Mouse (Mus musculus) frontal cortex, adult 2 months (tissue): Measurements from ENCODE around the gene Baz1b. TPM values are rescaled to one million over a fixed set of nuclear protein-coding genes. Genes with fewer than 3 reads are reported as not detected.

Experiments
- DNase-seq, 2 experiments: peaks; one replicate each; pipeline ENCODE4 v3.0.0; 2022; ENCODE audit warnings: low spot score in 1 of 2; ENCODE audit errors: extremely low spot score in 1 of 2
- polyA plus RNA-seq: library from polyadenylated mRNA; depleted of rRNA; stranded (reverse); fragments of >200 nt; gene quantifications from 2 replicates; pipeline ENCODE4 v1.2.3, GENCODE M21; 2012; rRNA removed

Baz1b gene
- polyA plus RNA-seq, result 62.8 and 64.8 TPM in 2 replicates

GRCm38 (mm10) chr5:135186621-135187348 lies at the start of gene Baz1b:
Gene Baz1b (plus strand): TSS chr5:135187264.
- peak; percentile 97 to 98 for DNase-seq

DNA sequence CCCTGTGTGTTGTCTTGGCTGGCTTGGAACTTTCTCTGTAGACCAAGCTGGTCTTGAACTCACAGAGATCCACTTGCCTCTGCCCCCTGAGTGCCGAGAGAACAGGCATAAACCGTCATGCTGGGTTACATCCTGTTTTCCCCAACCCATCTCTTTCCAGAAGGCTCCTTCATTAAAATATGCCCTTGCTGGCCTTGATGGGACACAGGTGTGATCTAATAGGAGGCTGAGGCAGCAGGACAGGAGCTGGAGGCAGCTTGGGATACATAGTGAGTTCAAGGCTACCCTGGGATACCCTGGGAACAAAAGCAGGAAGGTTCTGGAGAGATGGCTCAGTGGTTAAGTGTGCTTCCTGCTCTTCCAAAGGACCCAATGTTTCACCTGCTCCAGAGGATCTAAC lies 47.2 kb upstream of the Baz1b start:
- DNase-seq, result no peak

DNA sequence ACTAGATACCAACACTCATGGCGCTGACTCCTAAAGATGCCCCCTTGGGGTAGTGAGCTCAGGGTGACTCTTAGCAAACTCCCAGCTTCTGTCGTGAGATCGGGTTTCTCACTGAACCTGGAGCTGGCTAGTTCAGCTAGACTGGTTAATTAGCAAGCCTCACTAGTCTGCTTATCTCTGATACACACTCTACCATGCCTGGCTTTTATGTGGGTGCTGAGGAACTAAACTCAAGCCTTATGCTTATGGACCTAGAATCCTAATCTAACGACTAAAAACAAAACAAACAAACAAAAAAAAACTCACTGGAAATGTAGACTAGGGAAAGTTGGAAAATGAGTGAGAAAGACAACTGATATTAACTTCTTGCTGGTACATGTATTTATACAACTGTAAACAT lies 42.6 kb upstream of the Baz1b start:
- DNase-seq, result no peak

DNA sequence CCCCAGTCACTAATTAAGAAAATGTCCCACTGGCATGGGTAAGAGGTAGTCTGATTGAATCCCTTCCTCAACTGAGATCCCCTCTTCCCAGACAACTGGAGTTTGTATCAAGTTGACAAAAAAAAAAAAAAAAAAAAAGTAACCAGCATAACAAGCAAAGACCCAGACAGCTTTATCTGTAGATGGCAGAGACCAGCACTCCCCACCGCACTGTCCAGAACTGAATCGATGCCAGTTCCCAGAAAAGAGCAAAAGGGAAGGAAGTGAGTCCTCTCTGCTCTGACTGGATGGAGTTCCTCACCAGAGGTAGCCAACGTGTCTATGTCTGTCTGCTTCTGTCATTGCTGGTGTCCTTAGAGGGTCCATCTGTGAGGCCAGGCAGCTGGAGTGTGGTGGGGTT lies 41.5 kb upstream of the Baz1b start:
- DNase-seq, result no peak

DNA sequence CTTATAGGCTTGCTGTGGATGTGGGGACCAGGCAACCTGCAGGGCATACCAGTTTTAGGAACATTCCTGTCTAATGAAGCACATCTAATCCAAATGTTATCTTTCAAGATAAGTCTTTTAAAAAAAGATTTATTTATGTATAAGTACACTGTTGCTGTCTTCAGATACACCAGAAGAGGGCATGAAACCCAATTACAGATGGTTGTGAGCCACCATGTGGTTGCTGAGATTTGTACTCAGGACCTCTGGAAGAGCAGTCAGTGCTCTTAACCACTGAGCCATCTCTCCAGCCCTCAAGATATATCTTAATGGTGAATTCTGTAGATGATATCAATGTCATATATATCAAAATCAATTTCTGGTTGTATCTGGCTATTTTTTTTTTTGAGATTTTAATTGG lies 41.1 kb upstream of the Baz1b start:
- no peak for DNase-seq

DNA sequence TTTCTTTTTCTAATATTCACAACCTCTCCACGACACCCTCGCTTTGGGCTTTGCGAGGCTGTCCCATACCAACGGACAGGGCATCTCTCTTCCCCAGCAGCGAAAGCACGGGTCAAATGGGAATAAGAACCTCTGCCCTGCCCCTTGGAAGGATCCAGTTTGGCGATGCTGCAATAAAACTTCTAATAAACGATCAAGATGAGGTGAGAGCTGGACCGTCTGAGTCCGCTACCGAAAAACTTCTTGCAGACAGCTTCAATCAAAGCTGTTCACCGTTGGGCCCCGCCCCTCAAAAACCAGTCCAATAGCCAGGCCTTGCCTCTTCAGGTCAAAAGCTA lies 38.4 kb upstream of the Baz1b start:
- no peak for DNase-seq

DNA sequence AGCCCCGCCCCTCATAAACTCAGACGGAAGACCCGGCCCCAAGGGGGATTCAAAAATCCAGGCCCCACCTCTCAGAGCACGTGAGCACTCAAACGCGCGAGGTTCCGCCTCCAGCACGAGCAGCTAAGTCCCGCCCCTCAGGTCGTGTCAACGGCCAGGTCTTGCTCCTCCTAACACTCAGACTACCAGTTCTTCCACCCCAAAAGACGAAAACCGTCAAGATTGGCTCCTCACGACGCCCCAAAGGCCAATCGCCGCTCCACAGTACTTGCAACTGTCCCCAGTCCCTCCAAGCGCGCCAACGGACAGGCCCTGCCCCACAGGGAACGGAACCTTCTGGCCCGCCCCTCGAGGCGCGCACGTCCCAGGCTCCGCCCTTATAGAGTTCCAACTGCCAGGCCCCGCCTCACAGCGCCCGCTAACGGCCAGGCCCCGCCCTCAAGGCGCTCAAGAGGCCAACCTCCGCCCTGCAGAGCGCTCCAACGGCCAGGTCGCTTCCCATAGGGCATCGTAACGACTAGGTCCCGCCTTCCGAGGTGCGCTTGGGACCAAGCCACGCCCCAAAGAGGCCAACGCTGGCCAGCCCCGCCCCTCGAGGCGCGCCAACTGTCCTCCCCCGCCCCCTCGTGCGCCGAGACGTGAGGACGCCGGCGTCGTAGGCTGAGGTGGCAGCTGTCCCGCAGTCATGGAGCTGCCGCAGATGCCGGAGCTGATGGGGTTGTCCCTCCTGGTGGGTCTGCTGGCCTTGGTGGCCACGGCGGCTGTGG lies 37.8 kb upstream of the Baz1b start, which contains the start of gene Tbl2:
TSS of gene Tbl2 (plus strand) at position 605 of the 767 bp plus-strand sequence.
- DNase-seq, result peak; percentile 96 to 97

DNA sequence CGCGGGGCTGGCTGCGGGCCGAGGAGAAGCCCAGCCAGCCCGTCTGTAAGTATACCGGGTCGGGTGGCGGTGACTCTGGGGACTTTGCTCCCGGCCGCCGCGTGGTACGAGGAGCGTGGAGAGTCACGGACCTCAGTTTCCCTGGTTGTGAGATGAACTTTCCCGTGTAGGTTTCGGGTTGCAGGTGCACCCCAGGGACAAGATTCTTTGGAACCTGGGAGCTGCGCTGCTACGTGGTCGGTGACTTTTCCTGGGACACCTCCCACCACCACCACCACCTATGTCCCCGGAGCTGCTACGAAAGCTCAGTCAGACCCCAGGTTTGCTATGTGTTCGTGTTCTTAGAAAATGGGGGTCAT lies 37.3 kb upstream of the Baz1b start:
- no peak for DNase-seq

DNA sequence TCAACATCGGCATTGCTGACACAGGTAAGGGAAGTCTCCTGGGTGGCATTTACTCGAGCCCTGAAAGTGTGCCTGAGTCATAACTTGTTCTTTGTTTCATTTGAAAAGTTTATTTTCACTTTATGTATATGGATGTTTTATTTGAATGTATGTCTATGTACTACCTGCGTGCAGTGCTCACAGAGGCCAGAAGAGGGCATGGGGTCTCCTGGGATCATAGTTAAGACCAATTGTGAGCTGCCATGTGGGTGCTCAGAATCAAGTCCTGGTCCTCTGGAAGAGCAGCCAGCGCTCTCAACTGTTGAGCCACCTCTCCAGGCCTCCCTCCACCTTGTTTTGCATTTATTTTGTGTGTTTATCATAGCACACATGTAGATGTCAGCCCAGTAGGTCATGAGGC lies 30.6 kb upstream of the Baz1b start:
- no peak for DNase-seq

DNA sequence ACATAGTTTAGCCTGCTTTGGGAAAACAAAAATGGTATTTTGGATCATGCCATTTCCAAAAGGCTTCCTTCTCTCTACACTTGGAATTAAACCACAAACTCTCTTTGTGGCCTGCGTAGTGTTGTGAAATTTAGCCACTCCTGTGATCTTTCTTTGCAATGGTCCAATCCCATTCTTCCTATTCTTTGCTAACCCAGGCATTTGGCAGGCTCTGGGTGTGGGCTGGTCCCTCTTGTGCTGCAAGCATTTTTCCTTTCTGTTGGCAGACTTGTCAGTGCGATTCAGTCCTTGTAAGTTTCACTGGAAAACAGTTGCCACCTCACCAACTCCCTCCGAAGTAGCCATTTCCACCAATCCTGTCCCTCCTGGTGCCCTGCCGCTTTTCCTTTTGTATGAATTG lies 25.8 kb upstream of the Baz1b start:
- DNase-seq, result peak in 1 of 2 experiments; percentile 62

DNA sequence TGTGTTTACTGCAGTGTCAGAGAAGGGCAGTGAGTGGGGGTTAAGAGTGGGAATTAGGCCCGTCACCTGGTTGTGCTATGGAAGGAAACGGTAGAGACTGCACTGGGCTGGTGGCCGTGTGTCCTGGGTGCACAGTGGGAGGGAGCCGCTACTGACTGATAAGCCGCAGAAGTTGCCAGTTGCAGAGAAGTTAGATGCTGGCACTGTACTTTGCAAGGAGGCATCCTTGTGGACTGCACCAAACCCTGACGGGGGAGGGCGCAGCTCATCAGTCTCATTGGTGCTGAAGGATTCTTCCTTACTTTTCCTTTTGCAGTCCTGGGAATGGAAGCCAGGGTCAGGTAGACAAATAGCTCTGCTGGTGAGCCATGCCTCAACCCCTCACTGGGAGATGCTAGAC lies 25.4 kb upstream of the Baz1b start:
- DNase-seq, result no peak

DNA sequence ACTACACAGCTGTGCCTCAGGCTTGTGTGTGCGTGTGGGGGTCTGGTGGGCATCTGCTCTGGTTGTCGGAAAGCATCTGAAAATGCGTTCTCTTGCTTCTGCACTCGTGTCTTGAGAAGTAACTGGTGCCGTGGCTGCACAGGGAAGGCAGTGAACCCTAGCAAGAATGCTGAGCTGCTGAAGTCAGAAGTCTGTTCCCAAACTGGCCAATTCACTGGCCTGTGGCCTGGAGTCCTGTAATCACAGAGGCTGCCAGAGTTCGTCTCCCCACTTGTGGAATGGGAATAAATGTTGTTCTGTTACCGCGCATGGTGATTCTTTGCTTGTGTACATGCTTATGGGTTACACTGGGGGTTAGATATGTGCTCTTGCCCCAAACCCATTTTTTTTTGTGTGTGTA lies 24.7 kb upstream of the Baz1b start:
- no peak for DNase-seq

DNA sequence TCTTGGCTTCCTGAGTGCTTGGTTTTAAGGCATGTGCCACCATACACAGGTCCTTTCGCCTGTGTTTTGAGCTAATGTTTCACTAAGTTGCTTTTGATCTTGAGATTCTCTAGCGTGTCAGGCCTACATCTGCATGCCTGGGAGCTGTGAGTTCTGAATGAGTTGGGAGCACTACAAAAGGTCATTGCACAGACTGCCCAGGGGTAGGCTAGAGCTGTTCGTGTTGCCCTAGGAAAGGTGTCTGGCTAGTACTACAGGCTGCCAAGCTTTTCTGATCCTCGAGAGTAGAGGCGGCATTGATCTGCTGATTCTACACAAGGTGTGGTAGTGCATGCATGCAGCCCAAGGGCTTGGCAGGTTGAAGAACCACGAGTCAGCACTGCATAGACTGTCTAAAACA lies 24.2 kb upstream of the Baz1b start:
- DNase-seq, result no peak

GRCm38 (mm10) chr5:135166909-135167308 lies 20.2 kb upstream of the Baz1b start:
- DNase-seq, result no peak

- no peak for DNase-seq
Measured at GRCm38 (mm10) chr5:135167469-135167868, 19.6 kb upstream of the Baz1b start.

GRCm38 (mm10) chr5:135168063-135169062 lies 18.7 kb upstream of the Baz1b start, which contains the start of gene Bcl7b:
Gene Bcl7b (plus strand): TSS chr5:135168283.
- DNase-seq, result peak; percentile 97 to 98

GRCm38 (mm10) chr5:135169479-135169878 lies 17.6 kb upstream of the Baz1b start:
- no peak for DNase-seq

DNA sequence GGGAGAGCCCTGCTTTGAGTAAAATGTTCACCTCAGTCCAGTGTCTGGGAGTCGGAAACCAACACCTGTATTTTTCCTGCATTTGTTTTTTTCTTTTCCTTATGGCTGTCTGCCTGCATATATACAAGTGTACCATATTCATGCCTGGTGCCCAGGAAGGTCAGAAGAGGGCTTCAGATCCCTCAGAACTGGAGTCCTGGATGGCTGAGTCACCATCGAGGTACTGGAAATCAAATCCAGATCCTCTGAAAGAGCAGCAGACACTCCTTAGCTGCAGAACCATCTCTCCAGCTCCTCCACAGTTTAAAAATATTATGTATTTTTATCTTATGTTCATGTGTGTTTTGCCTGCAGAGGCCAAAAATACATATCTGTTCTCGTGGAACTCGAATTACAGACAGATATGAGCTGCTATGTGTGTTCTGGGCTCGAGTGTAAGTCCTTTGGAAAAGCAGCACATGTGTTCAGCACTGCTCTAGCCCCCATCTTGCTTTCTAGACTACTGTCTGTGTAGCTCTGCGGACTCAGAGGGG lies 15.3 kb upstream of the Baz1b start:
- DNase-seq, result no peak

DNA sequence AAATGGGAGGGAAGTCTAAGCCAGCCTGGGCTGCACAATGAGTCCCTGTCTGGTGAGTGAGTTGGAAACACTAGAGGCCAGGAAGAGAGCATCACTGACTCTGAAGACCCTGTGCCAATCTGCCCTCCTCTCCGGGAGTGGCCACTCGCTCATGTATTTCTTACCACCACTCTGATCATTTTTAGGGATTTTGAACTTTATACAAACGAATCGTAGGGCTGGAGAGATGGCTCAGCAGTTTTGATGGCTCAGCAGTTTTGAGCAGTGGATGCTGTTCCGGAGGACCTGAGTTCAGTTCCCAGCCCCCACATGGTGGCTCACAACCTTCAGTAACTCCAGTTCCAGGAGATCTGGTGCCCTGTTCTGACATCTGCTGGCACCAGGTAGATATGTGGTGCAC lies 14.1 kb upstream of the Baz1b start:
- DNase-seq, result no peak

- no peak for DNase-seq
Measured at GRCm38 (mm10) chr5:135175086-135175485, 12.0 kb upstream of the Baz1b start.

DNA sequence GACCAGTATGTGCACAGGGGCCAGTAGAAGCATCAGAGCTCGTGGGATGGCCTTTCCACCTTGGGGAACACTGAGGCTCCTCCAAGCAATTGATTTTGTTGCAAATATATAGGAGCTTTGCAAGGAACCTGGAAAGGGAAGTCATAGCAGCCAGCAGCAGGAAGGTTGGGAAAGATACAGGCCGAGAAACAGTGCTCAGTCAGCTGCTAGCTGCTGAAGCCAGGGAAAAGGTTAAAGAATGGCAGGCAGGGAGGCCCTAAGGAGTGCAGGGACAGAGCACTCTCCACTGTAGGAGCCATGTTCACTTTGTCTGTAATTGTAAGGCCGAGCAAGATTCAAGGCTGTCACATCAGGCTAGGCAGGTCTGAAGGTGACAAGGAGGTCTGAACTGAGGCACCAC lies 8.5 kb upstream of the Baz1b start:
- DNase-seq, result no peak
